Mouse (Mus musculus): ENCODE measurements around the gene Hhat. TPM values are rescaled to one million over a fixed set of nuclear protein-coding genes. Genes with fewer than 3 reads are reported as not detected.

Gene Hhat
- polyA plus RNA-seq, 1 experiment = 6.0 TPM

Other genes with a start within 250 kb of the Hhat start
- 4.3 and 11.1 TPM in 2 replicates for gene Sertad4, start 84.5 kb upstream of the Hhat start, polyA plus RNA-seq (2012; rRNA removed)

Measured in gonadal fat pad, adult 2 months (tissue).